Mouse (Mus musculus) layer of hippocampus, postnatal 25 days (tissue): ENCODE data around the gene Barx2. TPM values are rescaled to one million over a fixed set of nuclear protein-coding genes. Genes with fewer than 3 reads are reported as not detected.

Experiments
- DNase-seq, 2 experiments: peaks; one replicate each; pipeline ENCODE4 v3.0.0; 2022; ENCODE audit warnings: mixed read lengths in 2 of 2, low spot score in 1 of 2; ENCODE audit errors: extremely low spot score in 1 of 2
- total RNA-seq, 2 experiments: library from RNA; stranded (reverse); gene quantifications; 2 replicates each; pipeline ENCODE4 v1.2.3; 2021

The Barx2 gene
- total RNA-seq, 2 experiments from 2014 or later: 0.73 to 0.84 TPM

DNA sequence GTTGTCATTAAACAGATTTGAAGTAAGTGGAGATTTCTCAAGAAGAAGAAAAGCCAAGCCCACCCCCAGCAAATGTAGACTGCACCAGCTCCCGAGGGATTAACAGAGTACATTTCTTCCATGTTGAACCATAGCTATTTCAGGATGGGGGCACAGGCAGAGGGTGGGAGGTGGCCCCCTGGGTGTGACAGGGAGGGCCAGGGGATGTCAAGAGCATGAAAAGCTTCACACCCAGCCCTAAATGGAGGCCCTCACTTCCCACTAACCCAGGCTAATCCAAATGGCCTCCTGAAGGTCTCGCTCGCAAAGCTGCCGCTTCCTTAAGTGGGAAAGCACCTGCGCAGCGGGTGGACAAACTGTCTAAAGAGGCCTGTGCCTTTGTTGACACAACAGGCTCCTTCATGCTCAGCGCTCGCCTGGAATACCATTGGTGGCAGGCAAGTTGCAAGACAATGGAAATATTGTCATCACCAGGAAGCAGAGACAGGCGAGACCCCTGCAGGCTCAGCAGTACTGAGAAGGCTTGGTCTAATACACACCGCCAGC, 18.4 kb downstream of the Barx2 start:
- DNase-seq: no peak

- DNase-seq: no peak
These were observed 24.9 kb downstream of the Barx2 start for GRCm38 (mm10) chr9:31888333-31888732.

GRCm38 (mm10) chr9:31886258-31886657, 27.0 kb downstream of the Barx2 start:
- no peak for DNase-seq

GRCm38 (mm10) chr9:31882376-31882775, 30.9 kb downstream of the Barx2 start:
- DNase-seq: no peak

GRCm38 (mm10) chr9:31875556-31875955, 37.7 kb downstream of the Barx2 start:
- DNase-seq: no peak

GRCm38 (mm10) chr9:31874236-31874635, 39.0 kb downstream of the Barx2 start:
- no peak for DNase-seq

DNA sequence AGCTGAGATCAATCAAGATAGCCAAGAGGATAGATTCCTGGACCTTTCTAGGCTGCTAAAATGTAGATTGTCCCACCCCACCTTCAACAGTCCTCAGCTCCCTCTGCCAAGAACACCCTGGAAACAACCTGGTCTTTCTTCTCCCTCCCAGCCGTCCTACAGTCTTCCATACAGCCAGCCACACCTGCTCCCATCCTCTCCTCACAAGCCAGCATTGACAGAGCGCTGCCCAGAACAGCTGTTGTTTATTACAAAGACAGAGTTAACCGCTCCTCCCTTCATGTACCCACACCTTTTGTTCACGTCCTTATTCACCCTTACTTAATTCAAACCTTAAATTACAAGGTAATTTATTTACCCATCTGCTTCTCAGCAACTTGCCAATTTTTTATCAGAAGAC, 41.9 kb downstream of the Barx2 start:
- DNase-seq: no peak

- no peak for DNase-seq
These were observed 44.3 kb downstream of the Barx2 start for GRCm38 (mm10) chr9:31868823-31869460.

DNA sequence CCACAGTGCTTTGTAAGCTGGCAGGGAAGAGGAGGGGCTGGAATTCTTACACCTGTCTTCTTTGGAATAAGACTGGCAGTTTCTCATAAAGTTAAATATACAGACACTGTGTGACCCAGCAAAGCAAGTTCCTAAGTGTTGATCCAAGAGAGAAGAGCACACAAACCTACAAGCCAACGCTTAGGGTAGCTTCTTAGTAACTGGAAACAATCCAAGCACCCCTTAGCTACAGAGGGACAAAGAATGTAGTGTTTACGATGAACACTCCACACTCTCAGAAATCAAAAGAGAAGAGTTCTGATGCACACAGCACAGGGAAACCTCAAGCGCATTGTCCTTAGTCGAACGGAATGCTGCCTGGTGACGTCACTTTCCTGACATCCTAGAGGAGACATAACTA, 49.4 kb downstream of the Barx2 start:
- no peak for DNase-seq

DNA sequence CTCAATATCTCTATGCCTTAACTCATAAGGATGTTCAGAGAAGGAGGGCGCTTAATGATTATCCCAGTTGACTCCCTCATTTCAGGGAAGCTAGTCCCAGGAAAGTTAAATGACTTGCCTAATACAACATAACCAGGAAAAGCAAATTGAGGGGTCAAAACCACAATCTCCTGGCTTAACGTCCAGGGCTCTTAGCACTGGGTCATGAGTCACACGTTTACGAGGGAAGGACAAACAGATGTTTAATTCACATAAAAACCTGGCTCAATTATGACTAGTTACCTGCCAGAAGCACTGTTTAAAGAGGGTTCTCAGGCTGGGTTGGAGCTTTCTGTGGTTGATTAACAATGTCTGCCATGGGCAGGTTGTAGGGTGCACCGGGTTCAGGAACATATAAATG, 53.8 kb downstream of the Barx2 start:
- DNase-seq: no peak

GRCm38 (mm10) chr9:31858720-31859340, 54.4 kb downstream of the Barx2 start:
- no peak for DNase-seq

DNA sequence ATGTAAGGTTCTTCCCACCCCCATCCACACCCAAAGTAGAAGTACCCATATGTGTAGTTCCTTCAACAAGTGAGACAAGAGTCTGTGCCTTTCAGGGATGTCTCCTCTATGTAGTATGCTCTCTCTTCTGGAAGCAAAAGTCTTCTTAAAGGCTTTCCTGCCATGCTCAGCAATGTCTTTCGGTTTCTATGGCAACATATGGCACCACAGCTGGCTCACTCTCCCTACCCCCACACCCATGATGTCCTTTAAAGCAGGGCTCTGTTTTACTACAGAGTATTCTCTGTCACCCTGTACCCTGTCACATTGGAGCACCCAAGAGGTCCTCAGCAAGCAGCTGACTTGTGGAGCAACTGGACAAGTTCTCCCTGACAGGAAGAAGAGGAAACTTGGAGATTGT, 55.8 kb downstream of the Barx2 start:
- peak; percentile 14 to 15 for DNase-seq

DNA sequence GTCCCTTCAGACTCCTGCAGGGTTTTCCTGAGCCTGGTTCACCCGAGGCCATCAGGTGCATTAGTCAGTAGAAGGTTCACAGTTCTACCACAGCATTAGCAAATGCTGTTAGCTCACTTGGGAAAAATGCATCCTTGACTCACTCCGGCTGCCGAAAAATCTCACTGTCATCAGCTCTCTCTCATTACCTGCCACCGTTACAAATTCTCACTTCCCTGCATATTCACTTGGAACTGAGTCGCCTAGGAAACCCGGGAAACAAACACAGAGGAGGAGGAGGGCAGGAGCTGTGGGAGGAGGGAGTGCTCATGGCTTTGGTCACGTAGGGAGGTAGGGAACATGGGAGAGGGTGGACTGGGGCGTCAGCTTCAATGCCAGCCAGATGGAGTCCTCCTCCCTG, 56.8 kb downstream of the Barx2 start:
- no peak for DNase-seq

DNA sequence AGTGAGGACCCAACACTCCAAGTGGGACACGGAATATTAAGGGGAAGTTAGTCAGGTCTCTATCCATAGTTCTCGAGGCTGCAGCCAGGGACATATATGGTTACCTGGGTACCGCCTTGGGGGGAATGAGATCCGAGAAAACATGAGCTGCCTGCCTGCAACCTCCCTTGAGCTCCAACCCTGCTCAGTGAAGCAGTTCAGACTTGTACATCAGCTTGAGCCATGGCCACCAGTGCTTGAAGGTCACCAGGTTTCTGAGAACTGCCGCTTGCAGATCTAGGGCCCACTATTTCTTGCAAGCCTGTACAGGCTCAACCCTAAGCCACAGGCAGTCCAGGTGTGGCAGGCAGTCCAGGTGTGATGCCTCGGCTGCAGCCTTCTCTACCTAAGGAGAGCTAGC, 57.6 kb downstream of the Barx2 start:
- no peak for DNase-seq

GRCm38 (mm10) chr9:31851710-31852109, 61.6 kb downstream of the Barx2 start:
- no peak for DNase-seq

GRCm38 (mm10) chr9:31850706-31851105, 62.6 kb downstream of the Barx2 start:
- no peak for DNase-seq

GRCm38 (mm10) chr9:31849387-31849786, 63.9 kb downstream of the Barx2 start:
- no peak for DNase-seq

GRCm38 (mm10) chr9:31844614-31845013, 68.6 kb downstream of the Barx2 start:
- DNase-seq: no peak

DNA sequence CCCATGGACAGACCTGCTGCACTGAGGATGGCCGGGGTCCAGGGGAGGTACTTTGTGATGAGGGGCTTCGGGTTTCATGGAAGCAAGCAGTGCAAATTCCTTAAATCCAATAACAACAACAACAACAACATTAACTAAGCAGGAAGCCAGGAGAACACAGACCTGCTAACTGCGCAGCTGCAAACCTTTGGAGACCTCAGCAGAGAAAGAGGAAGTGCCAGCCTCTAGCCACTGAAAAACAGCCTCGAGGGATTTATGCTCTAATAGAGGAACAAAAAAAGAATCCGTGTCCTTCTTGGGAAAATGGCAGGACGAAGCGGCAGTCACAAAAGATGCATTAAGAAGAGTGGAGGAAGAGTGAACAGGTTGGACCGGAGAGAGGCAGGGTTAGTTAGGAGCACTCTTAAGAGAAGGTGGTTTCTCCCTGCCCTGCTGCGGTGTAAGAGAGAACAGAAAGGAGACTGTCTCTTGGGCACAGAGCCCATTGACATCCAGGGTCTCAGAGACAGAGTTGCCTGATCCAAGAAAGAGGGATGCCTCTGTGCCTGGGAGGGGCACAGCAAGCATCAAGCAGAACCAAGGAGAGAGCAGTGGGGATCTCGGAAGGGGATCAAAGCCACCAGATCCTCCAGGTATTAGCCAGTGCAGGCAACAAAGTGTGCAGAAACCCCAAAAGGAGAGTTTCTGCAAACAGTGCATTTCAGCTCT, 72.0 kb downstream of the Barx2 start:
- DNase-seq: no peak

DNA sequence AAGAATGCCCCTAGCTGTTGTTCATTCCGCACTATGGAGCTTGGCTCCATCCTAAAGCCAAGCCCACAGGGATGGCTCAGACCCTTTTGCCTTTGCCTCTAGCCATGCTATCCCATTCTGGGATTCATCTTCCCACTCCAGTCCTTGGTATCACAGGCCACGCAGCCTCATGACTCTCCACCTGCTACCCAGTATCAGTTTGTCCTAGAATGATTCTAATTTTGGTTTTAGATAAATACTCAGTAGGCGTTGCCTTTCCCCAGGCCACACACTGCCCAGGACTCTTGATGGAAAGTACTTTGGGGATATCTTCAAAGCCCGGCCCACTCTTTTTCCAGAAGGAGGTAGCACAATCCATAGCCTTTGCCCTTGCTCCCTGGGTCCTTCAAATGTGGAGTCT, 72.7 kb downstream of the Barx2 start:
- DNase-seq: no peak

- DNase-seq: no peak
These were observed 73.2 kb downstream of the Barx2 start for GRCm38 (mm10) chr9:31840037-31840436.
